Mouse (Mus musculus): ENCODE results near the gene Zfp69. TPM values are rescaled to one million over a fixed set of nuclear protein-coding genes. Genes with fewer than 3 reads are reported as not detected.

The Zfp69 gene
- polyA plus RNA-seq, 1 experiment = 2.3 TPM

- no peaks in the 10 kb centered on the region for H3K36me3 ChIP-seq (ENCODE audit: control insufficient read depth, insufficient read depth, low read length)
- TF ChIP-seq POLR2A (IDR thresholded peaks at IDR 0.05; ENCODE audit: low read depth, low read length) = no peak
- no peak for TF ChIP-seq CTCF (IDR thresholded peaks at IDR 0.05; ENCODE audit: extremely low read depth, insufficient read depth, insufficient read length, insufficient replicate concordance)
- no peaks in the 10 kb centered on the region for H3K27me3 ChIP-seq (ENCODE audit: control insufficient read depth, insufficient read depth, low read length)
- no peak overlapping the region for H3K27ac ChIP-seq (ENCODE audit: insufficient read depth, low read length)
- no peak for DNase-seq (ENCODE audit: low read depth in 1 of 2, low spot score in 2 of 2)
- H3K4me1 ChIP-seq (ENCODE audit: control insufficient read depth, insufficient read depth, insufficient read length) = no peaks in the 10 kb centered on the region
- H3K4me3 ChIP-seq (ENCODE audit: extremely low read depth, insufficient read depth, insufficient read length) = no peak overlapping the region
- 86% methylated on average over 11 of the region's 11 CpGs for WGBS
Observed at GRCm38 (mm10) chr4:120890754-120891440, 60.6 kb downstream of the Zfp69 start.

- no peaks in the 10 kb centered on the region for H3K36me3 ChIP-seq (ENCODE audit: control insufficient read depth, insufficient read depth, low read length)
- no peak for TF ChIP-seq POLR2A (IDR thresholded peaks at IDR 0.05; ENCODE audit: low read depth, low read length)
- no peak for TF ChIP-seq CTCF (IDR thresholded peaks at IDR 0.05; ENCODE audit: extremely low read depth, insufficient read depth, insufficient read length, insufficient replicate concordance)
- no peak overlapping the region for H3K4me3 ChIP-seq (ENCODE audit: extremely low read depth, insufficient read depth, insufficient read length)
- no peaks in the 10 kb centered on the region for H3K4me1 ChIP-seq (ENCODE audit: control insufficient read depth, insufficient read depth, insufficient read length)
- no peaks in the 10 kb centered on the region for H3K27me3 ChIP-seq (ENCODE audit: control insufficient read depth, insufficient read depth, low read length)
- H3K27ac ChIP-seq (ENCODE audit: insufficient read depth, low read length) = no peak overlapping the region
- WGBS = 77% methylated on average over 8 of the region's 8 CpGs
- no peak for DNase-seq (ENCODE audit: low read depth in 1 of 2, low spot score in 2 of 2)
Observed at GRCm38 (mm10) chr4:120888884-120889283, 62.6 kb downstream of the Zfp69 start.

- no peaks in the 10 kb centered on the region for H3K36me3 ChIP-seq (ENCODE audit: control insufficient read depth, insufficient read depth, low read length)
- WGBS = 32% methylated on average over 8 of the region's 8 CpGs
- H3K27me3 ChIP-seq (ENCODE audit: control insufficient read depth, insufficient read depth, low read length) = no peaks in the 10 kb centered on the region
- H3K4me3 ChIP-seq (ENCODE audit: extremely low read depth, insufficient read depth, insufficient read length) = no peak overlapping the region
- no peaks in the 10 kb centered on the region for H3K4me1 ChIP-seq (ENCODE audit: control insufficient read depth, insufficient read depth, insufficient read length)
- no peak for TF ChIP-seq POLR2A (IDR thresholded peaks at IDR 0.05; ENCODE audit: low read depth, low read length)
- peak; percentile 29; the same call in 1 of the 2 replicates for TF ChIP-seq CTCF (IDR thresholded peaks at IDR 0.05; ENCODE audit: extremely low read depth, insufficient read depth, insufficient read length, insufficient replicate concordance)
- H3K27ac ChIP-seq (ENCODE audit: insufficient read depth, low read length) = no peak overlapping the region
- DNase-seq (ENCODE audit: low read depth in 1 of 2, low spot score in 2 of 2) = peak in 1 of 2 experiments; percentile 37
Observed at GRCm38 (mm10) chr4:120887381-120888112, 64.0 kb downstream of the Zfp69 start.

GRCm38 (mm10) chr4:120886811-120887210, 64.7 kb downstream of the Zfp69 start:
- Histone ChIP-seq H3K4me1 (ENCODE audit: control insufficient read depth, insufficient read depth, insufficient read length) (no peaks in the 10 kb centered on the region), H3K4me3 (ENCODE audit: extremely low read depth, insufficient read depth, insufficient read length) (no peak overlapping the region), H3K36me3 (ENCODE audit: control insufficient read depth, insufficient read depth, low read length) (no peaks in the 10 kb centered on the region), H3K27ac (ENCODE audit: insufficient read depth, low read length) (no peak overlapping the region), H3K27me3 (ENCODE audit: control insufficient read depth, insufficient read depth, low read length) (no peaks in the 10 kb centered on the region)
- WGBS = 94% methylated on average over 5 of the region's 5 CpGs
- no peak for TF ChIP-seq POLR2A (IDR thresholded peaks at IDR 0.05; ENCODE audit: low read depth, low read length)
- TF ChIP-seq CTCF (IDR thresholded peaks at IDR 0.05; ENCODE audit: extremely low read depth, insufficient read depth, insufficient read length, insufficient replicate concordance) = no peak
- DNase-seq (ENCODE audit: low read depth in 1 of 2, low spot score in 2 of 2) = no peak

- Histone ChIP-seq H3K4me1 (ENCODE audit: control insufficient read depth, insufficient read depth, insufficient read length) (no peaks in the 10 kb centered on the region), H3K4me3 (ENCODE audit: extremely low read depth, insufficient read depth, insufficient read length) (no peak overlapping the region), H3K27me3 (ENCODE audit: control insufficient read depth, insufficient read depth, low read length) (no peaks in the 10 kb centered on the region), H3K36me3 (ENCODE audit: control insufficient read depth, insufficient read depth, low read length) (no peaks in the 10 kb centered on the region), H3K27ac (ENCODE audit: insufficient read depth, low read length) (no peak overlapping the region)
- no peak for TF ChIP-seq POLR2A (IDR thresholded peaks at IDR 0.05; ENCODE audit: low read depth, low read length)
- TF ChIP-seq CTCF (IDR thresholded peaks at IDR 0.05; ENCODE audit: extremely low read depth, insufficient read depth, insufficient read length, insufficient replicate concordance) = no peak
- WGBS = 43% methylated on average over 4 of the region's 4 CpGs
- DNase-seq (ENCODE audit: low read depth in 1 of 2, low spot score in 2 of 2) = no peak
Observed at GRCm38 (mm10) chr4:120886131-120886530, 65.4 kb downstream of the Zfp69 start.

GRCm38 (mm10) chr4:120885208-120886120, 66.0 kb downstream of the Zfp69 start:
- Histone ChIP-seq H3K36me3 (ENCODE audit: control insufficient read depth, insufficient read depth, low read length) (no peaks in the 10 kb centered on the region), H3K4me3 (ENCODE audit: extremely low read depth, insufficient read depth, insufficient read length) (no peak overlapping the region), H3K27ac (ENCODE audit: insufficient read depth, low read length) (no peak overlapping the region), H3K4me1 (ENCODE audit: control insufficient read depth, insufficient read depth, insufficient read length) (no peaks in the 10 kb centered on the region), H3K27me3 (ENCODE audit: control insufficient read depth, insufficient read depth, low read length) (no peaks in the 10 kb centered on the region)
- no peak for DNase-seq (ENCODE audit: low read depth in 1 of 2, low spot score in 2 of 2)
- no peak for TF ChIP-seq CTCF (IDR thresholded peaks at IDR 0.05; ENCODE audit: extremely low read depth, insufficient read depth, insufficient read length, insufficient replicate concordance)
- no peak for TF ChIP-seq POLR2A (IDR thresholded peaks at IDR 0.05; ENCODE audit: low read depth, low read length)
- 58% methylated on average over 13 of the region's 13 CpGs for WGBS

Data from spleen, adult 2 months (tissue).